Mouse (Mus musculus) hindbrain, embryonic 14.5 days (tissue): ENCODE results near the gene Brip1. TPM values are rescaled to one million over a fixed set of nuclear protein-coding genes. Genes with fewer than 3 reads are reported as not detected.

Experiments
- ATAC-seq: fragments of 200-750 bp; cut with Nextera tagmentation; 2 replicates; pipeline ENCODE4 v1.8.0; 2017; ENCODE audit warnings: moderate number of reproducible peaks, mild to moderate bottlenecking, moderate TSS enrichment, moderate library complexity; ENCODE audit not compliant: low FRiP score
- DNase-seq: peaks from one replicate; pipeline ENCODE4 v3.0.0-alpha.2; 2015; ENCODE audit warnings: low spot score
- H3K27ac ChIP-seq: fragments of 300-500 bp; sonication (generic); 2 replicates; pipeline ENCODE4 v1.5.1; 2014; ENCODE audit warnings: mild to moderate bottlenecking, moderate library complexity
- H3K27me3 ChIP-seq: fragments of 300-500 bp; sonication (generic); 2 replicates; pipeline ENCODE4 v1.6.1; 2014; ENCODE audit warnings: mild to moderate bottlenecking, low read length, mixed read lengths; ENCODE audit not compliant: control insufficient read depth, insufficient read depth
- H3K36me3 ChIP-seq: fragments of 300-500 bp; sonication (generic); replicated peaks from 2 replicates; pipeline ENCODE4 v1.6.1; 2014; ENCODE audit not compliant: control insufficient read depth, insufficient read depth
- H3K4me1 ChIP-seq: fragments of 300-500 bp; sonication (generic); replicated peaks from 2 replicates; pipeline ENCODE4 v1.6.1; 2014; ENCODE audit warnings: antibody characterized with exemption, low read length, mixed read lengths; ENCODE audit not compliant: control insufficient read depth, insufficient read depth
- H3K4me2 ChIP-seq: fragments of 300-500 bp; sonication (generic); replicated peaks from 2 replicates; pipeline ENCODE4 v1.6.1; 2014; ENCODE audit warnings: mild to moderate bottlenecking, moderate library complexity
- H3K4me3 ChIP-seq: fragments of 300-500 bp; sonication (generic); replicated peaks from 2 replicates; pipeline ENCODE4 v1.5.1; 2014; ENCODE audit warnings: mild to moderate bottlenecking, low read length
- H3K9ac ChIP-seq: fragments of 300-500 bp; sonication (generic); 2 replicates; pipeline ENCODE4 v1.6.1; 2014
- H3K9me3 ChIP-seq: fragments of 300-500 bp; sonication (generic); 2 replicates; pipeline ENCODE4 v1.6.1; 2016; ENCODE audit warnings: low read length; ENCODE audit not compliant: control insufficient read depth
- WGBS: fragments of 180-500 bp; shearing (Covaris S2); extraction: QIAGEN DNeasy Blood & Tissue Kit; methylation state at CpG from one replicate; pipeline ENCODE4 v1.1.7; 2014; 5-methylcytosine and 5-hydroxymethylcytosine counted together
- polyA plus RNA-seq: library from polyadenylated mRNA; unstranded; fragments of >200 nt; fragmentation: Nextera tagmentation; extraction: Ambion mirVana; gene quantifications from 2 replicates; pipeline ENCODE4 v1.2.1, GENCODE M21; 2014

The Brip1 gene
- polyA plus RNA-seq, 1 experiment from 2014 or later = 1.6 TPM

DNA sequence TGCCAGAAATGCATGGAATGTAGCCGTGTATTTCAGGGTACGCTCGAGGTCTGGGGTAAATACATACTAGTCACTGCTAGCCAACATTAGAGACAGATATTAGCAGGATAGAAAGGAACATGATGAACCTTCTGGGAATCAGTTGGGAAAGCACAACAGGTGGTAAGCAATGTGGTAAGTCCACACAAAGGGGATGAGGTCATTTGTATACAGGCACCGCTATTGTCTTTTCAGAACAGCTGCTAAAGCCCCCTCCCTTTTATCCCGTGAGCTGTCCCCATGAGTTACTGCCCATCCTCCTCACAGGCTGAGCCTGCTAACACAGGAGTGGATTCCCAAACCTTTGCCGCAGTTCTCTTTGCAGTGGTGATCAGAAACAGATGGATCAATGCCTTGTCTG is 149.6 kb downstream of the Brip1 start:
- no peak for DNase-seq
- 15% methylated on average over 6 of the region's 6 CpGs for WGBS

DNA sequence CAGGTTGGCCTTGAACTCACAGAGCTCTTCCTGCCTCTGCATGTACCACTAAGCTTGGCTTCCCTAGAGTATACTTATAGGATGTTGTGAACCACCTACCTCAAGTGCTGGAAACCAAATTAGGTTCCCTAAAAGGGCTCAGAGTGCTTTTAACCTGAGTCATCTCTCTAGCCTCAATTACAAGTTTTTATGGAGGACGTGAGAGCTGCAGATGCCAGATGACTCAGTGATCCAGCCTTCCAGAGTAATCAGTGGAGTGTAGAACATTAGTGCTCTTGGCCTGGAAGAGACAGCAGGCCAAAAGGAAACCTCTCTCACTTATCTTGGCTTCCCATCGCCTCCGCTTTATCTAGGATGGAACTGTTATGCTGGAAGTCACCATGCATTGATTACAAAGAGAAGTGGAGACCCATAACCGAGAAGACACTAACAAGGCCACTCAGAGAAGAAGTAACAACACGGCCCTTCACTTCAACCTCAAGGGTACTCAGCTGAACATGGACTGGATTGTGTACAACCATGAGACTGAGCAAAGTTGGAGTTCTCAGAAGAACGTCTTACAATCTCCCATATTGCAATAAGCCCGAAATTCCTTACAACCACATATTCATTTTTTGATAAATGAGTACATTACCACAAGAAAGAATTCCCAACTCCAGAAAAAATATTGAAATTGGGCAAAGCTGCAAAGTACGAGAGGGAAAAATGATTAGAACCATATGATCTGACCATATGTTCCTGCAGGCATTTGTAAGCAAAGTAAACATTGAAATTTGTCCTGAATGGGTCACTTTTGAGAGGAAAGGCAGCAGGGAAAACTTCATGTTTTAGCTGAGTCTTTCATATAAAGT is 150.3 kb downstream of the Brip1 start:
- H3K4me3 ChIP-seq = no peak overlapping the region
- no peaks in the 10 kb centered on the region for H3K36me3 ChIP-seq
- H3K4me1 ChIP-seq = peaks cover 3% of the 10 kb centered on the region; the same call in 1 of the 2 replicates
- no peaks in the 10 kb centered on the region for H3K9me3 ChIP-seq
- DNase-seq (no peak), ATAC-seq (no peak)
- no peak overlapping the region for H3K4me2 ChIP-seq
- no peak overlapping the region for H3K27ac ChIP-seq
- H3K9ac ChIP-seq = no peak overlapping the region
- 85% methylated on average over 8 of the region's 8 CpGs for WGBS
- H3K27me3 ChIP-seq = no peaks in the 10 kb centered on the region

More for the DNA sequence above, 149.6 kb downstream of the Brip1 start:
- H3K4me1 ChIP-seq = peaks cover 3% of the 10 kb centered on the region; the same call in 1 of the 2 replicates
- no peak overlapping the region for H3K9ac ChIP-seq
- no peaks in the 10 kb centered on the region for H3K9me3 ChIP-seq
- H3K27me3 ChIP-seq = no peaks in the 10 kb centered on the region
- no peak overlapping the region for H3K4me2 ChIP-seq
- no peaks in the 10 kb centered on the region for H3K36me3 ChIP-seq
- no peak for ATAC-seq
- no peak overlapping the region for H3K27ac ChIP-seq
- no peak overlapping the region for H3K4me3 ChIP-seq

- Histone ChIP-seq H3K36me3 (no peaks in the 10 kb centered on the region), H3K9ac (no peak overlapping the region), H3K27me3 (no peaks in the 10 kb centered on the region), H3K4me2 (no peak overlapping the region; the same call in 1 of the 2 replicates), H3K9me3 (no peaks in the 10 kb centered on the region), H3K27ac (no peak overlapping the region), H3K4me3 (no peak overlapping the region), H3K4me1 (no peaks in the 10 kb centered on the region)
- ATAC-seq = no peak
- WGBS = 70% methylated on average over 5 of the region's 5 CpGs
- no peak for DNase-seq
These were observed 161.0 kb downstream of the Brip1 start for GRCm38 (mm10) chr11:86039994-86040393.

- no peaks in the 10 kb centered on the region for H3K36me3 ChIP-seq
- H3K27me3 ChIP-seq = no peaks in the 10 kb centered on the region
- H3K27ac ChIP-seq = peak overlapping the region; percentile 64; the same call in 1 of the 2 replicates
- H3K4me1 ChIP-seq = no peaks in the 10 kb centered on the region
- ATAC-seq = no peak
- no peak overlapping the region for H3K9ac ChIP-seq
- peak overlapping the region; percentile 2 for H3K4me2 ChIP-seq
- 39% methylated on average over 8 of the region's 8 CpGs for WGBS
- H3K4me3 ChIP-seq = no peak overlapping the region
- H3K9me3 ChIP-seq = no peaks in the 10 kb centered on the region
- peak; percentile 53 for DNase-seq
These were observed 161.6 kb downstream of the Brip1 start for GRCm38 (mm10) chr11:86039355-86039754.

DNA sequence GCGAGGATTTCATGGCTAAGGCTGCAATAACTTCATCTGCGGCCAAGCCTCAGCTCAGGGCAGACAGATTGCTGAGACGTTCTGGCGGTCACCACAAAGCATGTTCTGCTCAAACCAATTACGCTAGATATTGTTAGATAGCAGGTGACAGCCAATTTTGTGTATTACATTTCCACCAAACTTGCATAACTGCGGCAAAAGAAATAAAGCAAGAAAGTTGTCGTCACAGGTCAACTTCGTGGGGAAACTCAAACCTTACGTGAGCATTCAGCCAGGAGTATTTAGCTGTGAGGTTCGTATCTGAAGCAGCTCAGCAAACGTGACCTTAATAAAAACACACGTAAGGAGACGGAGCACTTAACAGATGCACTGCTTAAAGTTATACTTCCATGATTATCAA is 162.3 kb downstream of the Brip1 start:
- no peak for ATAC-seq
- WGBS = 69% methylated on average over 13 of the region's 13 CpGs
- DNase-seq = no peak

DNA sequence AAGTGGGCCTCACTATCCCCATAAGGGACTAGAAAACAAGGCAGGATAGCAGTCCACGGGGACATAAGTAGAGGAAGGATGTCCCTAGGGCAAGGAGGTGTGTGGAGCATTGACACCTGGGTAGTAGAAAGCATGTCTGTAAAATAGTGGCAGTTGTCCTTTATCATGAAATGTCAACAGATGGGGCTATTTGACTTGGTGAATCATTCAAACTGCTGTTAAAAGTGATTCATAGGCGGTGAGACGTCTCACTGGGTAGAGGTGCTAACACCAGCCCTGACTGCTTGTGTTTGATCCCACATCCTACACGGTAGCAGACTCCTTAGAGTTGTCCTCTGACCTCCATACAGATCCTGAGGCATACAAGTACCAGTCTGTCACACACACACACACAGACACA is 168.1 kb downstream of the Brip1 start:
- H3K4me2 ChIP-seq = no peak overlapping the region
- no peak for ATAC-seq
- H3K4me1 ChIP-seq = no peaks in the 10 kb centered on the region
- no peaks in the 10 kb centered on the region for H3K36me3 ChIP-seq
- no peak for DNase-seq
- H3K9me3 ChIP-seq = no peaks in the 10 kb centered on the region
- H3K27me3 ChIP-seq = no peaks in the 10 kb centered on the region
- 72% methylated on average over 4 of the region's 4 CpGs for WGBS
- no peak overlapping the region for H3K9ac ChIP-seq
- H3K4me3 ChIP-seq = no peak overlapping the region
- H3K27ac ChIP-seq = no peak overlapping the region

More for the DNA sequence above, 162.3 kb downstream of the Brip1 start:
- H3K9ac ChIP-seq = no peak overlapping the region
- no peaks in the 10 kb centered on the region for H3K36me3 ChIP-seq
- H3K4me3 ChIP-seq = no peak overlapping the region
- no peak overlapping the region for H3K4me2 ChIP-seq
- H3K9me3 ChIP-seq = no peaks in the 10 kb centered on the region
- H3K4me1 ChIP-seq = no peaks in the 10 kb centered on the region
- 0 out of 2 replicates have a peak overlapping the region, but pooled peaks have one; percentile 41 for H3K27ac ChIP-seq
- H3K27me3 ChIP-seq = no peaks in the 10 kb centered on the region

DNA sequence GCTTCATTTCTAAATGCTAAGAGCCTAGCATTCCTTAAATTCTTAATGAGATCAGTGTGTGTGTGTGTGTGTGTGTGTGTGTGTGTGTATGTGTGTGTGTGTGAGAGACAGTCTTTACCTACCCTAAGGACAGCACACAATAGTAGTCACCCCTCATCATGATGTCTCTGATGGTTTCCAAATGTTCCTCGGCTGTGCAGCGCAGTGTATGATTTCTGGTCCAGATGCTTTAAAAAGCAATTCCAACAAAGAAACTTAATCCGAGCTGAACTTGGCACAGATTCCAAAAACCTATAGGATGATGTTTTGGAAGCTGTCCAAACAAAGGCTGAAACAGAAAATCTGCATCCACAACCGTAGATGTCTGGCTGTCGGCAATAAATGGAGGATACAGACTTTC is 173.0 kb downstream of the Brip1 start:
- WGBS = 60% methylated on average over 5 of the region's 5 CpGs
- Histone ChIP-seq H3K9ac (no peak overlapping the region), H3K4me1 (no peaks in the 10 kb centered on the region), H3K4me3 (no peak overlapping the region), H3K36me3 (no peaks in the 10 kb centered on the region), H3K4me2 (no peak overlapping the region), H3K27ac (no peak overlapping the region), H3K27me3 (no peaks in the 10 kb centered on the region), H3K9me3 (no peaks in the 10 kb centered on the region)
- DNase-seq (no peak), ATAC-seq (no peak)

- Histone ChIP-seq H3K27me3 (no peaks in the 10 kb centered on the region), H3K4me2 (no peak overlapping the region), H3K4me1 (no peaks in the 10 kb centered on the region), H3K4me3 (no peak overlapping the region), H3K9me3 (no peaks in the 10 kb centered on the region), H3K27ac (no peak overlapping the region), H3K36me3 (no peaks in the 10 kb centered on the region), H3K9ac (no peak overlapping the region)
- ATAC-seq (no peak), DNase-seq (no peak)
- WGBS = 14% methylated on average over 7 of the region's 7 CpGs
These were observed 174.3 kb downstream of the Brip1 start for GRCm38 (mm10) chr11:86026556-86027194.

DNA sequence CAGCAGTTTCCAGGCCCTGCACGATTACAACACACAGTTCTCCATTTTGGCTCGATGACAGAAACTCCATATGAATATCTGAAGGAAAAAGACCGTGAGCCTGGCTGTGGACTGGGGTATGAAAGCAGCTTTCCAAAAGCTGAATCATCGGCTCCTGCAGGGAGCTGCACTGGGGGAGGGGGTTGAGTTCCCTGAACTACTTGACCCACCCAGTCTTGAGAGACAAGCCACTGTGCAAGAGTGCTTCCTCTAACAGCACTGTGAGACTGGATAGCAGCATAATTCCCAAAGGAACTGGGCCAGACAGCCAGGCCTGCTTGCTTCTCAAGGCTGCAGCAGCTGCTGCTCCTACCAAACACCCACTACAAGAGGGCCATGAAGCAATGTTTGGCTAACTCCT is 178.6 kb downstream of the Brip1 start:
- no peak for DNase-seq
- 49% methylated on average over 4 of the region's 4 CpGs for WGBS

More for the DNA sequence above, 178.6 kb downstream of the Brip1 start:
- Histone ChIP-seq H3K9ac (no peak overlapping the region), H3K27me3 (no peaks in the 10 kb centered on the region), H3K36me3 (no peaks in the 10 kb centered on the region), H3K9me3 (no peaks in the 10 kb centered on the region), H3K4me3 (no peak overlapping the region), H3K4me2 (no peak overlapping the region), H3K4me1 (0 out of 2 replicates have a peak, but pooled peaks cover 4% of the 10 kb centered on the region), H3K27ac (no peak overlapping the region)
- ATAC-seq = no peak
